Mouse (Mus musculus): Measurements from ENCODE around the gene Ifnar2. TPM values are rescaled to one million over a fixed set of nuclear protein-coding genes. Genes with fewer than 3 reads are reported as not detected.

Ifnar2 gene
- polyA plus RNA-seq, 1 experiment from 2014 or later = 59.2 TPM

DNA sequence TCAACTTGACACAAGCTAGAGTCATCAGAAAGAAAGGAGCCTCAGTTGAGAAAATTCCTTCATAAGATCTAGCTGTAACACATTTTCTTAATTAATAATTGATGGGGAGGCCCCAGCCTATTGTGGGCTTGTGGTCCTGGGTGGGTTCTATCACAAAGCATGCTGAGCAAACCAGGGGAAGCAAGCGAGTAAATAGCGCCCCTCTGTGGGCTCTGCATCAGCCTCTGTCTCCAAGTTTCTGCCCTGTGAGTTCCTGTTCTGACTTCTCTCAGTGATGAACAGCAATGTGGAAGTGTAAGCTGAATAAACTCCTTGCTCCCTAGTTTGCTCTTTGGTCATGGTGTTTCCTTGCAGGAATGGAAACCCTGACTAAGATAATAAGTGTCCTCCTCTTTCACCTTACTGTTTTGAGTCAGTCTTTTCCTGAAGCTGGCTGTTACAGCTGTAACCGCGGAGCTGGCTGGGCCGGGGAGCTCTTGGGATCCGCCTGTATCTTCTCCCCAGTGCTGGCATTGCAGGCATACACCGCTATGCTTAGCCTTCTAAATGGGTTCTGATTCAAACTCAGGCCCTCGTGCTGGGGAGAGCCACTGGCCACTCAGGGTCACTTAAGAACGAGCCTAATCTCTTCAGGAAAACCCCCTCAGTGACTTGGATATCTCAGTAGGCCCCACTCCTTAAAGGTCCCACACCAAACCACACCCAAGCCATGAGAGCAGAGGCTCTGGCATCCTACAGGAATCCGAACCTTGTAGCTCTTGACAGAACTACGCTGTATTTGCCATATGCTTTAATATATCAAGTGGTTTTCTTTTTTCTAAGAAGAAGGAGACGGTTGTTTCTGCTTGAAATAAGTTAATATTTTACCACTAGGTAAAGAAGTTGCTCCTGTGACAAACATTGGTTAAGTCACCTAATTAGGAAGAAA lies 77.8 kb downstream of the Ifnar2 start:
- 77% methylated on average over 12 of the region's 12 CpGs for WGBS
- Histone ChIP-seq H3K9me3 (ENCODE audit: control insufficient read depth, low read length) (no peaks in the 10 kb centered on the region), H3K36me3 (ENCODE audit: control insufficient read depth, insufficient read depth, low read length) (no peaks in the 10 kb centered on the region), H3K27me3 (ENCODE audit: control insufficient read depth, insufficient read depth, low read length) (no peaks in the 10 kb centered on the region), H3K4me1 (ENCODE audit: control insufficient read depth in 2 of 2, insufficient read depth in 2 of 2, low read length in 2 of 2) (peaks cover 12 to 15% of the 10 kb centered on the region in 2 experiments), H3K9ac (ENCODE audit: low read length) (no peak overlapping the region), H3K27ac (replicated peaks in 1 of 2; ENCODE audit: control insufficient read depth in 1 of 2, insufficient read depth in 1 of 2, low read depth in 2 of 2, low read length in 2 of 2) (no peak overlapping the region), H3K4me3 (ENCODE audit: control insufficient read depth in 1 of 2, insufficient read depth in 1 of 2, low read depth in 1 of 2, low read length in 2 of 2) (no peak overlapping the region), H3K4me2 (ENCODE audit: low read length) (no peak overlapping the region)
- no peak for ATAC-seq (ENCODE audit: insufficient number of reproducible peaks, insufficient read depth, low FRiP score, low read depth)

DNA sequence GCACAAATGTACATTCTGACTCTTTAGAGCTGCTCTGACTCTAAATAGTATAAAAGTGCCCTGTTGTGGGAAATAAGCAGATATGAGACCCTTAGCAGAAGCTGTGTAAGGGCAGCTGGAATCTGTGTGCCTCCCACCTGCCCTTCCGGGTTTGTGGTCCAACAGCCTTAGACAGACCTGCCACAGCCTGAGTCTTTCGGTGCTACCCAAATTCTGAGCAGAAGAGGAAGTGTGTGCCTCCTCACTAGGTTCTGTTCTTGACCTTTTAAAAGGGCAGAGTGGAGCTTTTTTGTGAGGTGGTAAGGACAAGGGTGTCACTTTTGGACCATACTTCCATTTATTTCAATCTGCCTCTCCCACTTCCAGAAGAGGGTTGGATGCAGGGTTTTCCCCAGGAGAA lies 79.4 kb downstream of the Ifnar2 start:
- Histone ChIP-seq H3K9me3 (ENCODE audit: control insufficient read depth, low read length) (no peaks in the 10 kb centered on the region), H3K27ac (replicated peaks in 1 of 2; ENCODE audit: control insufficient read depth in 1 of 2, insufficient read depth in 1 of 2, low read depth in 2 of 2, low read length in 2 of 2) (peak overlapping the region; percentile 10 to 61; a peak in 2 of 4 replicates), H3K4me2 (ENCODE audit: low read length) (no peak overlapping the region), H3K27me3 (ENCODE audit: control insufficient read depth, insufficient read depth, low read length) (no peaks in the 10 kb centered on the region), H3K36me3 (ENCODE audit: control insufficient read depth, insufficient read depth, low read length) (no peaks in the 10 kb centered on the region), H3K4me3 (ENCODE audit: control insufficient read depth in 1 of 2, insufficient read depth in 1 of 2, low read depth in 1 of 2, low read length in 2 of 2) (no peak overlapping the region), H3K4me1 (ENCODE audit: control insufficient read depth in 2 of 2, insufficient read depth in 2 of 2, low read length in 2 of 2) (peaks cover 12 to 13% of the 10 kb centered on the region in 2 experiments), H3K9ac (ENCODE audit: low read length) (0 out of 2 replicates have a peak overlapping the region, but pooled peaks have one; percentile 11)
- WGBS = 73% methylated on average over 2 of the region's 2 CpGs
- ATAC-seq (ENCODE audit: insufficient number of reproducible peaks, insufficient read depth, low FRiP score, low read depth) = no peak

DNA sequence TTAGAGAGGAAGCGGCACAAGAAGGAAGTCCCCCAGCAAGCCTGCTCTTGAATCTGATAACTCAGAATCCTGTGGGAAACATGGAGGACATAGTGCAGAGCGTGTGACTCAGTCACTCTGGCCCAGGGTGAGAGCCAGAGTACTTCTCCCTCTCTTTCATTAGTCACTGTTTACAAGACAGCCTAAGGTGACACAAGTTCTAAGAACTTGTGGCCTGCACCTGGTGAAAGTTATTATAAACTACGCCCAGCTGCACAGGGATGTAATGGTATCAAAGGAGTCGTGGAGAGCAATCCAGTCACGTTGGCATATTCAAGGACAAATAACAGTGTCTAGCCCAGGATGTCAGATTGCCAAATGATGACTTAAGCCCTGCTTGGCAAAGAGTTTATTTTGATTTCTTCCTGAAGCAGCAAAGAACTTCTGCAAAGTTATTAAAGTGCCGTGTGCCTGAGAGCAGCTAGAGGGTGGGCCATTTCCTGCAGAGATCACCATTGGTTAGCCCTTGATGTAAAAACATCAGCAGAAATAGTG lies 79.8 kb downstream of the Ifnar2 start:
- Histone ChIP-seq H3K9ac (ENCODE audit: low read length) (0 out of 2 replicates have a peak overlapping the region, but pooled peaks have one; percentile 11), H3K4me2 (ENCODE audit: low read length) (no peak overlapping the region), H3K36me3 (ENCODE audit: control insufficient read depth, insufficient read depth, low read length) (no peaks in the 10 kb centered on the region), H3K4me3 (ENCODE audit: control insufficient read depth in 1 of 2, insufficient read depth in 1 of 2, low read depth in 1 of 2, low read length in 2 of 2) (no peak overlapping the region), H3K9me3 (ENCODE audit: control insufficient read depth, low read length) (no peaks in the 10 kb centered on the region), H3K27me3 (ENCODE audit: control insufficient read depth, insufficient read depth, low read length) (no peaks in the 10 kb centered on the region), H3K27ac (replicated peaks in 1 of 2; ENCODE audit: control insufficient read depth in 1 of 2, insufficient read depth in 1 of 2, low read depth in 2 of 2, low read length in 2 of 2) (peak overlapping the region; percentile 10 to 61; a peak in 3 of 4 replicates), H3K4me1 (ENCODE audit: control insufficient read depth in 2 of 2, insufficient read depth in 2 of 2, low read length in 2 of 2) (peaks cover 7 to 8% of the 10 kb centered on the region in 2 experiments)
- ATAC-seq (ENCODE audit: insufficient number of reproducible peaks, insufficient read depth, low FRiP score, low read depth) = no peak
- 38% methylated on average over 6 of the region's 6 CpGs for WGBS

Other genes starting within 250 kb of the Ifnar2 start
- not detected in 2 replicates for gene Olig2, start 147.3 kb upstream of the Ifnar2 start, polyA plus RNA-seq (2014; fragmentation: Nextera tagmentation; extraction: Ambion mirVana)
- gene Olig1, start 103.0 kb upstream of the Ifnar2 start, polyA plus RNA-seq (2014; fragmentation: Nextera tagmentation; extraction: Ambion mirVana) = 0.09 TPM in 1 of 2 replicates, not detected in the other
- not detected in 2 replicates for gene Gm21970, start 18.9 kb downstream of the Ifnar2 start, polyA plus RNA-seq (2014; fragmentation: Nextera tagmentation; extraction: Ambion mirVana)
- gene Il10rb, start 33.4 kb downstream of the Ifnar2 start, polyA plus RNA-seq (2014; fragmentation: Nextera tagmentation; extraction: Ambion mirVana) = 58.5 and 59.2 TPM in 2 replicates
- gene Ifnar1, start 112.5 kb downstream of the Ifnar2 start, polyA plus RNA-seq (2014; fragmentation: Nextera tagmentation; extraction: Ambion mirVana) = 39.9 and 45.1 TPM in 2 replicates
- 140 and 146 TPM in 2 replicates for gene Ifngr2, start 174.3 kb downstream of the Ifnar2 start, polyA plus RNA-seq (2014; fragmentation: Nextera tagmentation; extraction: Ambion mirVana)
- gene Tmem50b, start 225.0 kb downstream of the Ifnar2 start, polyA plus RNA-seq (2014; fragmentation: Nextera tagmentation; extraction: Ambion mirVana) = 60.5 and 67.5 TPM in 2 replicates
- gene Dnajc28, start 246.2 kb downstream of the Ifnar2 start, polyA plus RNA-seq (2014; fragmentation: Nextera tagmentation; extraction: Ambion mirVana) = 5.8 and 6.5 TPM in 2 replicates